Mouse (Mus musculus) thymus, adult 2 months (tissue): ENCODE results near the gene Arl1.

Experiments
- CTCF ChIP-seq: fragments of 200-500 bp; IDR thresholded peaks from 2 replicates; pipeline ENCODE4 v1.5.1; 2012; ENCODE audit warnings: mild to moderate bottlenecking, control low read depth, low read length, moderate library complexity, borderline replicate concordance; ENCODE audit not compliant: control insufficient read depth, poor library complexity, insufficient read depth; ENCODE audit errors: extremely low read depth
- POLR2A ChIP-seq: fragments of 200-500 bp; IDR thresholded peaks from 2 replicates; pipeline ENCODE4 v1.6.1; 2012; ENCODE audit warnings: mild to moderate bottlenecking, low read length, control low read depth, moderate library complexity; ENCODE audit not compliant: control insufficient read depth, poor library complexity, insufficient read depth; ENCODE audit errors: extremely low read depth

GRCm38 (mm10) chr10:88769676-88770075, 39.0 kb downstream of the Arl1 start:
- TF ChIP-seq CTCF = no peak
- TF ChIP-seq POLR2A = no peak
